Mouse (Mus musculus): Measurements from ENCODE around the gene S100a8. TPM values are rescaled to one million over a fixed set of nuclear protein-coding genes. Genes with fewer than 3 reads are reported as not detected.
A peak's percentile ranks its signal among the peaks of the same experiment; 100 is the strongest.

S100a8 gene
- total RNA-seq, 2 experiments from 2014 or later = 0.61 to 1.6 TPM

DNA sequence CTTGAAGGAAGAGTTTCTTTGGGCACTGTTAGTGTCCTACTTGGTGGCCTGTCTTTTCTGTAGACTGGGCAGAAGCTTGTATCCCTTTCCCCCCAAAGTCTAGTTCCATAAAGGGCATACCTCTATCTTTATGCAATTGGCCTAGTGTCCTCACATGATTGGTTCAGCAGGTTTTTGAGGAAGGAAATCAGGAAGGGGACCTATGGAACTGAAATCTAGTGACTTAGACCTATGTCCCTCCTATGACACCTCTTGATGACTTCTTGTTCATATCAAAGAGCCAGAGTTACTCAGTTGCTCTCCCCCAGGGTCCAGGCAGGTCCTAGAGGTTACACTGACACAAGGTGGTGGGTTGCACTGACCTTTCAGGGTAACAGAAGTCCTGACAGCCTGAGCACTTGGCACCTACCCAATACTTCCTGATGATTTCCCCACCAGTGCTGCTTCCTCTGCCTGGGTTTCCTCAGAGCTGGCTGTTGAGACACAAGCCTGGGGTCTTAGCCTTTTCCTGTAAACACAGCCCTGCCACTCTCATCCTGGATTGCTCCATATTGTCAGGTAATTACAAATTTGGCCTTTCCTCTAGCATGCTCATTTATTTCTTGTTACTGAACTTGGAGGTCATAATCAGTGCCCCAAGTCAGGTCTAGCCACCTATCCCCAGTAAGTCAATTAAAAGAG is 9.3 kb upstream of the S100a8 start:
- intact Hi-C loops (cut with DNase I) = loop anchor here (5.0 kb wide), 1 partner anchor 48 kb away; no protein-coding TSS in a partner anchor
- DNase-seq (ENCODE audit: low spot score) = no peak

DNA sequence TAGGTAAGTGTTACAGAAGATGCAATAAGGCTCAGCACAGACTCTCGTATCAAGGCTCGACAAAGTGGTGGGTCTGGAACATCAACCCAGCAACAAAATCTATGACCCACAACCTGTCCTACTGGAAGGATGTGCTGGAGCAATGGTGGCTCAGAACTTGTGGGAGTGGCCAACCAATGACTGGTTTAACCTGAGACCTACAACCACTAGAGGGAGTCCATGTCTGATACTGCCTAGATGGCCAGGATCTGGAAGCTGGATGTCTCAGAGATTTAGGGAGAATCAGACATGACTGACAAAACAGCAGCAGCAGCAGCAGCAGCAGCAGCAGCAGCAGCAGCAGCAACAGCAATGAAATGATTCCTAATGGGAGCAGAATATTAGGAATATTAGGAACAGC is 4.6 kb upstream of the S100a8 start:
- DNase-seq (ENCODE audit: low spot score) = no peak
- intact Hi-C loops (cut with DNase I) = loop anchor here (5.0 kb wide), 1 partner anchor 43 kb away; no protein-coding TSS in a partner anchor

GRCm38 (mm10) chr3:90678656-90679055 is 9.9 kb downstream of the S100a8 start:
- no peak for DNase-seq (ENCODE audit: low spot score)
- intact Hi-C loops (cut with DNase I) = no loop called here

DNA sequence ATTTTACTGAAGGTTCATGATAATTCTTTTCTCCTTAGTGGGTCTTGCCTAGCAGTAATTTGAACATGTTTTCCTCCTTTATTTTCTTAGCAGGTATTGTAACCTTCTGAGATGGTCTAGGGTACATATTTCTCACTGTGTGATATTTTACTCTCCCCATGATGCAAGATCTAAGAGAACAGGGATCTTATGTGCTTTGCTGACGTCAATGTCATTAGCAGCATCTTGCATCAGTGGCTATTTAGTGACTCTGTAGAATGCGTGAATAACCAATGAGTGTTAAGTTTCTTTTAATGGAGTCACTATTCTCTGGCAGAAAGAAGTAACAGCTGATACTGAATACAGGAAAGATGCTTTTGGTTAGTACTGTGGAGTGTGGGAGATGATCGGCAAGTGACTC is 15.2 kb downstream of the S100a8 start:
- DNase-seq (ENCODE audit: low spot score) = no peak
- intact Hi-C loops (cut with DNase I) = no loop called here

GRCm38 (mm10) chr3:90686835-90687234 is 18.1 kb downstream of the S100a8 start:
- intact Hi-C loops (cut with DNase I) = no loop called here
- no peak for DNase-seq (ENCODE audit: low spot score)

DNA sequence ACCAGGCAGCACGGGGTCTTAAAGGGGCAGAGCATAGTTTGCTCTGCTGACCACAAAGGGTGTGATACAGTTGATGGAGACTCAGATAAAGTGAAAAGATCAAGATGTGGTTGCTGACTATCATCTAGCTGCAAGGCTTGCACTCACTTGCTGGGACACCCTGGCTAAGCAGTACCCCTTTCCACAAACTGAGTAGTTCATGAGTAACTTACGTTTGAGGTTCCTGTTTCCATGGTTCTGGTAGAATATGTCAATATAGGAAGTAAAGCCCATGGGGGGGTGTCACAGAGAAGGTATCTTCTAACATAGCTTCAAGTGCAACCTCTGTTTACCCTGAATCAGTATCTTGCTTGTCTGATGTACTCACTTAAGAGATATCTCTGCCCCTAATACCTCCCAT is 24.7 kb downstream of the S100a8 start:
- intact Hi-C loops (cut with DNase I) = no loop called here
- no peak for DNase-seq (ENCODE audit: low spot score)

GRCm38 (mm10) chr3:90695613-90696012 is 26.8 kb downstream of the S100a8 start, which contains the start of gene S100a9:
S100a9 (minus strand) TSS chr3:90695721.
- intact Hi-C loops (cut with DNase I) = no loop called here
- no peak for DNase-seq (ENCODE audit: low spot score)

DNA sequence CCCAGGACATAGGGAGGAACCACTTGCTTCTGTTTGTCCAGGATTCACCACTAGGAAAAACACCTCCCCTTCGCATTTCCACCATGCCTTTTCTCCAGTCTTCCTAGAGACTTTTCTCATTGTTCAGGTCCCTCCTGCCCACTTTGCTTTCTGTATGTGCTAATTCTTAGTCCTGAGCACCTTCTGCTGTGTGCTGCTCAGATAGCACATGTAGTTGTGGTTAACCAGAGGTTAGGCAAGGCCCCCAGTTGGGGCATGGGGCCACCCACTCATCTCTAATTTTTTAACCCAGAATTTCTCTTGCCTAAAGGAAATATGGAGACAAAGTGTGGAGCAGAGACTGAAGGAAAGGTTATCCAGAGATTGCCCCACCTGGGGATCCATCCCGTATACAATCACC is 33.5 kb downstream of the S100a8 start:
- DNase-seq (ENCODE audit: low spot score) = no peak
- intact Hi-C loops (cut with DNase I) = no loop called here

DNA sequence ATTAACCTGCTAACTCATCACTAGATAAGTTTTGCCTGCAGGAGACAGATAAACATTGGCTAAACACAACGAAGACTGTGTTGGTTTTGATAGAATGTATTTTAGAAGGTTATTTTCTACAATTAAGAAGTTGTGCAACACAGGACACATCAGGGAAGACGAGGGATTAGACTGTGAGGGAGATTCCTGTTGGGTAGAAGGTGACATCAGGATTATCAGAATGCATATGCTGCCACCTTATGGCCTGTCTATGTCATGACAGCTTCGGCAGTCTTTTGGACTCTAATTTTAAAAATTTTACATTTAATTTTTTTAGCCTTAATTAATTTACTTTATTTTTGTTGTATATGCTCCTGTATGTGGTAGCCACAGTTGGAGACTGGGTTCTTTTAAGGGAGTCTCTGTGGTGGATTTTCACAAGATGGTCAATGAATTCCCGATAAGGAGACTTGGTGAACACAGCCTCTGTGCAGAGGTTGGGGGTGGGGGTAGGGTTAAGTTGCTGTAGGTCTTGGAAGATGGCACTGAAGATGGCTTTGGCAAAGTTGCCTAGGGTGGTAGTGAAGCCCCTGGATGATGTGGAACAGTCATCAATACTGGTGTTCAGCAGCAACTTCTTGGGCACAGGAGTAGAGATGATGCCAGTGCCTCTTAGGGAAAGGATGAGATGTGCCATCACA is 39.9 kb downstream of the S100a8 start:
- intact Hi-C loops (cut with DNase I) = loop anchor here (5.0 kb wide), 2 partner anchors 46 to 216 kb away; partner anchors contain the start of gene Snapin
- no peak for DNase-seq (ENCODE audit: low spot score)

GRCm38 (mm10) chr3:90709591-90710460 is 41.0 kb downstream of the S100a8 start:
- intact Hi-C loops (cut with DNase I) = loop anchor here (5.0 kb wide), 2 partner anchors 48 to 218 kb away; partner anchors contain the start of gene Snapin

More at GRCm38 (mm10) chr3:90709591-90710460, 41.0 kb downstream of the S100a8 start:
- DNase-seq (ENCODE audit: low spot score) = peak; percentile 19

Other genes with a start within 250 kb of the S100a8 start
- 10 to 100 TPM; 25.2 to 26.9 TPM for gene Ints3, start 235.4 kb upstream of the S100a8 start, total RNA-seq (2021)
- 10 to 100 TPM; 17.2 to 18.8 TPM for gene Npr1, start 203.1 kb upstream of the S100a8 start, total RNA-seq (2021)
- 10 to 100 TPM; 31.5 to 33.4 TPM for gene Ilf2, start 192.9 kb upstream of the S100a8 start, total RNA-seq (2021)
- gene Snapin, start 177.9 kb upstream of the S100a8 start, total RNA-seq (2021) = 10 to 100 TPM; 59.5 to 62.6 TPM
- gene Chtop, start 159.5 kb upstream of the S100a8 start, total RNA-seq (2021) = 100 to 1,000 TPM; 100 to 113 TPM
- gene S100a1, start 154.6 kb upstream of the S100a8 start, total RNA-seq (2021) = 100 to 1,000 TPM; 777 to 804 TPM
- gene S100a13, start 154.5 kb upstream of the S100a8 start, total RNA-seq (2021) = 10 to 100 TPM; 27.1 to 29.7 TPM
- under 1 TPM; 0.23 to 0.48 TPM for gene S100a14, start 142.1 kb upstream of the S100a8 start, total RNA-seq (2021)
- 10 to 100 TPM; 71.3 to 74.7 TPM for gene S100a16, start 131.7 kb upstream of the S100a8 start, total RNA-seq (2021)
- not detected for gene S100a3, start 108.4 kb upstream of the S100a8 start, total RNA-seq (2021)
- not detected for gene S100a2, start 78.7 kb upstream of the S100a8 start, total RNA-seq (2021)
- not detected for gene Gm42674, start 67.1 kb upstream of the S100a8 start, total RNA-seq (2021)
- gene S100a4, start 65.2 kb upstream of the S100a8 start, total RNA-seq (2021) = 10 to 100 TPM in 1 of 2 experiments, 1 to 10 TPM in 1; 8.0 to 11.2 TPM
- gene S100a5, start 60.5 kb upstream of the S100a8 start, total RNA-seq (2021) = not detected
- gene S100a6, start 56.1 kb upstream of the S100a8 start, total RNA-seq (2021) = 10 to 100 TPM; 70.8 to 84.4 TPM
- under 1 TPM; 0.28 to 0.60 TPM for gene S100a7a, start 15.0 kb upstream of the S100a8 start, total RNA-seq (2021)
- gene S100a9, start 26.7 kb downstream of the S100a8 start, total RNA-seq (2021) = 1 to 10 TPM; 1.3 to 1.5 TPM
- gene Pglyrp4, start 57.9 kb downstream of the S100a8 start, total RNA-seq (2021) = not detected
- not detected for gene Gm5849, start 108.9 kb downstream of the S100a8 start, total RNA-seq (2021)